Mouse (Mus musculus) bone marrow, adult 2 months (tissue): ENCODE results near the gene Grin2c. TPM values are rescaled to one million over a fixed set of nuclear protein-coding genes. Genes with fewer than 3 reads are reported as not detected.
A peak's percentile ranks its signal among the peaks of the same experiment; 100 is the strongest.

Experiments used
- H3K27ac ChIP-seq: fragments of 200-500 bp; 2 replicates; pipeline ENCODE4 v1.5.1; 2012; ENCODE audit warnings: low read depth, mild to moderate bottlenecking, control low read depth, inconsistent platforms, low read length; ENCODE audit not compliant: control insufficient read depth, poor library complexity, insufficient read depth
- H3K4me1 ChIP-seq: fragments of 200-500 bp; 2 replicates; pipeline ENCODE4 v1.6.1; 2011; ENCODE audit warnings: low read length; ENCODE audit not compliant: control insufficient read depth, insufficient read depth
- H3K4me3 ChIP-seq: fragments of 200-500 bp; replicated peaks from 2 replicates; pipeline ENCODE3; 2011; ENCODE audit warnings: mild to moderate bottlenecking, low read depth, low read length, control low read depth; ENCODE audit not compliant: control insufficient read depth
- CTCF ChIP-seq: fragments of 200-500 bp; IDR thresholded peaks from 2 replicates; pipeline ENCODE4 v1.5.1; 2011; ENCODE audit warnings: low read length, control low read depth; ENCODE audit not compliant: control insufficient read depth, insufficient read depth
- POLR2A ChIP-seq: fragments of 200-500 bp; IDR thresholded peaks from 2 replicates; pipeline ENCODE4 v1.6.1; 2011; ENCODE audit warnings: low read depth, mild to moderate bottlenecking, control low read depth, low read length, borderline replicate concordance; ENCODE audit not compliant: control insufficient read depth
- WGBS: fragments of 180-500 bp; shearing (Covaris S2); methylation state at CpG from one replicate; pipeline ENCODE4 v1.1.7; 2018; 5-methylcytosine and 5-hydroxymethylcytosine counted together
- polyA plus RNA-seq: library from polyadenylated mRNA; stranded (reverse); fragments of >200 nt; gene quantifications from 2 replicates; pipeline ENCODE4 v1.2.4, GENCODE M21; 2011; ENCODE audit warnings: low replicate concordance; ENCODE audit not compliant: missing spikeins, insufficient read depth, insufficient read length

The Grin2c gene
- polyA plus RNA-seq, 1 experiment: not detected

GRCm38 (mm10) chr11:115249721-115250404 lies 17.2 kb downstream of the Grin2c start:
- no peak for TF ChIP-seq POLR2A
- TF ChIP-seq CTCF: no peak
- WGBS: 4% methylated on average over 62 of the region's 63 CpGs
- H3K4me3 ChIP-seq: no peak overlapping the region
- H3K27ac ChIP-seq: no peak overlapping the region
- H3K4me1 ChIP-seq: peaks cover 2% of the 10 kb centered on the region

GRCm38 (mm10) chr11:115247945-115248344 lies 19.1 kb downstream of the Grin2c start:
- no peak for TF ChIP-seq CTCF
- TF ChIP-seq POLR2A: no peak
- WGBS: 44% methylated on average over 6 of the region's 6 CpGs
- H3K27ac ChIP-seq: no peak overlapping the region

GRCm38 (mm10) chr11:115247240-115247639 lies 19.8 kb downstream of the Grin2c start:
- H3K27ac ChIP-seq: no peak overlapping the region
- H3K4me1 ChIP-seq: peaks cover 2% of the 10 kb centered on the region
- 24% methylated on average over 3 of the region's 3 CpGs for WGBS
- TF ChIP-seq CTCF (no peak), POLR2A (no peak)
- no peak overlapping the region for H3K4me3 ChIP-seq

More at GRCm38 (mm10) chr11:115247945-115248344, 19.1 kb downstream of the Grin2c start:
- Histone ChIP-seq H3K4me3 (no peak overlapping the region), H3K4me1 (peaks cover 2% of the 10 kb centered on the region)

GRCm38 (mm10) chr11:115246386-115246785 lies 20.7 kb downstream of the Grin2c start:
- H3K4me1 ChIP-seq: peaks cover 2% of the 10 kb centered on the region
- H3K4me3 ChIP-seq: no peak overlapping the region
- no peak overlapping the region for H3K27ac ChIP-seq
- TF ChIP-seq CTCF: no peak
- peak; percentile 18; the same call in 1 of the 2 replicates for TF ChIP-seq POLR2A
- WGBS: 47% methylated on average over 8 of the region's 8 CpGs

- TF ChIP-seq CTCF (no peak), POLR2A (no peak)
- Histone ChIP-seq H3K27ac (no peak overlapping the region), H3K4me1 (peaks cover 2% of the 10 kb centered on the region), H3K4me3 (no peak overlapping the region)
- 88% methylated on average over 8 of the region's 8 CpGs for WGBS
Measured at GRCm38 (mm10) chr11:115244840-115245239, 22.2 kb downstream of the Grin2c start.

- no peak for TF ChIP-seq POLR2A
- TF ChIP-seq CTCF: no peak
- Histone ChIP-seq H3K4me1 (peaks cover 2% of the 10 kb centered on the region), H3K27ac (no peak overlapping the region), H3K4me3 (no peak overlapping the region)
- 85% methylated on average over 12 of the region's 12 CpGs for WGBS
Measured at GRCm38 (mm10) chr11:115243783-115244182, 23.3 kb downstream of the Grin2c start.

- WGBS: 89% methylated on average over 3 of the region's 3 CpGs
- H3K4me3 ChIP-seq: no peak overlapping the region
- H3K27ac ChIP-seq: no peak overlapping the region
- H3K4me1 ChIP-seq: peaks cover 2% of the 10 kb centered on the region
- TF ChIP-seq POLR2A (no peak), CTCF (no peak)
Measured at GRCm38 (mm10) chr11:115242746-115243145, 24.3 kb downstream of the Grin2c start.

- TF ChIP-seq POLR2A (no peak), CTCF (no peak)
- 76% methylated on average over 11 of the region's 11 CpGs for WGBS
- H3K27ac ChIP-seq: no peak overlapping the region
- no peak overlapping the region for H3K4me3 ChIP-seq
- H3K4me1 ChIP-seq: peaks cover 2% of the 10 kb centered on the region
Measured at GRCm38 (mm10) chr11:115241402-115241801, 25.6 kb downstream of the Grin2c start.
